Mouse (Mus musculus) liver, embryonic 18 days (tissue): Measurements from ENCODE around the gene Rasal1. TPM values are rescaled to one million over a fixed set of nuclear protein-coding genes. Genes with fewer than 3 reads are reported as not detected.

Experiments used
- polyA plus RNA-seq: library from polyadenylated mRNA; depleted of rRNA; stranded (reverse); fragments of >200 nt; gene quantifications from 2 replicates; pipeline ENCODE4 v1.2.3, GENCODE M21; 2012; rRNA removed

The Rasal1 gene
- polyA plus RNA-seq, result 0.22 and 0.29 TPM in 2 replicates

GRCm38 (mm10) chr5:120648569-120649373, at the start of gene Rasal1:
Gene Rasal1 (plus strand): TSS chr5:120648812.

GRCm38 (mm10) chr5:120612442-120612821, 36.2 kb upstream of the Rasal1 start, which contains the start of the genes Rita1 and Ddx54:
Gene Rita1 (minus strand): TSS chr5:120612589.
Gene Ddx54 (plus strand): TSS chr5:120612739.

GRCm38 (mm10) chr5:120634131-120634530, 14.5 kb upstream of the Rasal1 start, which contains the start of gene Cfap73:
Gene Cfap73 (minus strand): TSS chr5:120634235.

GRCm38 (mm10) chr5:120711827-120712226, 63.2 kb downstream of the Rasal1 start, which contains the start of gene Dtx1:
Gene Dtx1 (minus strand): TSS chr5:120711927.

Other genes with a start within 250 kb of the Rasal1 start
- gene Lhx5, start 217.1 kb upstream of the Rasal1 start, polyA plus RNA-seq, result not detected in 2 replicates
- gene Sdsl, start 176.0 kb upstream of the Rasal1 start, polyA plus RNA-seq, result 7.2 and 8.4 TPM in 2 replicates
- gene Sds, start 172.3 kb upstream of the Rasal1 start, polyA plus RNA-seq, result 6.9 and 8.2 TPM in 2 replicates
- 6.3 and 7.4 TPM in 2 replicates for gene Plbd2, start 145.2 kb upstream of the Rasal1 start, polyA plus RNA-seq
- 14.6 and 16.4 TPM in 2 replicates for gene Slc8b1, start 137.6 kb upstream of the Rasal1 start, polyA plus RNA-seq
- 16.8 and 21.7 TPM in 2 replicates for gene Tpcn1, start 60.1 kb upstream of the Rasal1 start, polyA plus RNA-seq
- 1.6 and 2.4 TPM in 2 replicates for gene Iqcd, start 59.8 kb upstream of the Rasal1 start, polyA plus RNA-seq
- gene Rita1, start 36.2 kb upstream of the Rasal1 start, polyA plus RNA-seq, result 6.0 and 6.9 TPM in 2 replicates
- gene Ddx54, start 36.1 kb upstream of the Rasal1 start, polyA plus RNA-seq, result 13.7 and 14.9 TPM in 2 replicates
- gene Cfap73, start 14.6 kb upstream of the Rasal1 start, polyA plus RNA-seq, result not detected in 2 replicates
- gene Dtx1, start 63.1 kb downstream of the Rasal1 start, polyA plus RNA-seq, result 0.13 and 0.15 TPM in 2 replicates
- gene Oas2, start 101.0 kb downstream of the Rasal1 start, polyA plus RNA-seq, result 10.7 and 11.6 TPM in 2 replicates
- 3.6 and 6.9 TPM in 2 replicates for gene Oas3, start 128.8 kb downstream of the Rasal1 start, polyA plus RNA-seq
- gene Oas1e, start 146.7 kb downstream of the Rasal1 start, polyA plus RNA-seq, result 0.15 and 0.26 TPM in 2 replicates
- 0.87 and 1.0 TPM in 2 replicates for gene Oas1c, start 163.7 kb downstream of the Rasal1 start, polyA plus RNA-seq
- gene Oas1f, start 198.6 kb downstream of the Rasal1 start, polyA plus RNA-seq, result not detected in 2 replicates
- gene Oas1h, start 212.6 kb downstream of the Rasal1 start, polyA plus RNA-seq, result not detected in 2 replicates
- gene Oas1g, start 238.8 kb downstream of the Rasal1 start, polyA plus RNA-seq, result 7.1 and 8.4 TPM in 2 replicates